27 mouse cellular contexts compared by ENCODE assay signal in the genomic region with DNA sequence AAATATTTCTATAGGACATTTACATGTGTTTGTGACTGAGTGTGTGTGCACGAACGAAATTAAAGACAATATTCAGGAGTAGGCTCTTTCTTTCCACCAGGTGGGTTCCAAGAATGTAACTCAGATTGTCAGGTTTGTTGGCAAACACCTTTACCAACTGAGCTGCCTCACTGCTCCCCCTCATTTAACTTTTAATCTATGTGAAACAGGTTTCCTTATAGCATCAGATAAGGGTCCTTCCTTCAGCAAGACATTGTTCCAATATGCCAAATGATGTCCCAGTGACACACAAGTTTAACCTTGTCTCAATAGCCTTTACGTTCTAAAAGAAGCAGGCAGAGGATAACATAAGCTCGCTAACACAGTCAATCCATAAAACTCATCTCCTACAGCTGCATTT. TPM values are rescaled to one million over a fixed set of nuclear protein-coding genes. Genes with fewer than 3 reads are reported as not detected.
"Had no signal": no experiment of that assay in that cellular context is flagged by ENCODE, and none has a peak within 500 bp of the region (broad histone marks: within the 10 kb centered on the region; RNA-seq: fewer than 3 reads in every experiment).

No protein-coding gene starts in this region.

- H3K9me3 ChIP-seq: embryonic facial prominence, embryonic 10.5 days; embryonic facial prominence, embryonic 12.5 days; embryonic facial prominence, embryonic 13.5 days; embryonic facial prominence, embryonic 15.5 days; forebrain, embryonic 10.5 days; forebrain, embryonic 12.5 days; forebrain, embryonic 13.5 days; forebrain, embryonic 15.5 days; heart, embryonic 10.5 days had no signal

- H3K27me3 ChIP-seq: embryonic facial prominence, embryonic 12.5 days; embryonic facial prominence, embryonic 13.5 days; embryonic facial prominence, embryonic 15.5 days; forebrain, embryonic 12.5 days; forebrain, embryonic 13.5 days; forebrain, embryonic 15.5 days had no signal

- H3K9ac ChIP-seq: embryonic facial prominence, embryonic 12.5 days; embryonic facial prominence, embryonic 13.5 days; embryonic facial prominence, embryonic 15.5 days; forebrain, embryonic 12.5 days; forebrain, embryonic 13.5 days; forebrain, embryonic 15.5 days; forebrain, postnatal 0 days had no signal

- H3K27ac ChIP-seq: embryonic facial prominence, embryonic 10.5 days; embryonic facial prominence, embryonic 12.5 days; embryonic facial prominence, embryonic 13.5 days; embryonic facial prominence, embryonic 15.5 days; forebrain, embryonic 10.5 days; forebrain, embryonic 12.5 days; forebrain, embryonic 13.5 days; forebrain, embryonic 15.5 days; gastrocnemius, adult 2 months; heart, adult 2 months; heart, embryonic 10.5 days had no signal

- H3K4me1 ChIP-seq: embryonic facial prominence, embryonic 10.5 days; embryonic facial prominence, embryonic 12.5 days; embryonic facial prominence, embryonic 13.5 days; embryonic facial prominence, embryonic 15.5 days; forebrain, embryonic 15.5 days had no signal

- DNase-seq: cerebellum, adult 9-10 months; cerebellum, adult 9-11 months; cerebellum, postnatal 10 days; cerebellum, postnatal 14 days; cerebellum, postnatal 25 days; cerebellum, postnatal 36 days; embryo, embryonic 11 days; forebrain, postnatal 0 days; gastrocnemius, adult 2 months; gastrocnemius, postnatal 10 days; gastrocnemius, postnatal 25 days; gastrocnemius, postnatal 36 days; heart, adult 11 months; heart, adult 18-20 months; heart, adult 2 months had no signal

- H3K4me3 ChIP-seq: embryonic facial prominence, embryonic 10.5 days; embryonic facial prominence, embryonic 12.5 days; embryonic facial prominence, embryonic 13.5 days; embryonic facial prominence, embryonic 15.5 days; erythroblast, embryonic 14.5 days; forebrain, embryonic 10.5 days; forebrain, embryonic 12.5 days; forebrain, embryonic 13.5 days; forebrain, embryonic 15.5 days; gastrocnemius, adult 2 months; heart, adult 2 months; heart, embryonic 10.5 days had no signal

RNA-seq across cellular contexts. Expression of a gene that starts 57.4 kb away (rescaled TPM):
- total RNA-seq: common myeloid progenitor, adult 5-6 weeks; granulocyte monocyte progenitor cell, adult 5-6 weeks had no signal
- polyA plus RNA-seq: erythroblast, embryonic 14.5 days had no signal
